ENCODE assay signal across 8 mouse cellular contexts in genomic region chr17:47687409-47688343, GRCm38 (mm10). TPM values are rescaled to one million over a fixed set of nuclear protein-coding genes. Genes with fewer than 3 reads are reported as not detected.
DNase-seq lines count a peak whose midpoint lies in the region; ATAC-seq lines count a peak whose summit lies in the region.

No protein-coding gene starts in this region.

- peak; percentile 94 for ATAC-seq in inflammation-experienced regulatory T-cells, adult 6 months
- ATAC-seq in megakaryocyte-erythroid progenitor cell, adult 5-6 weeks (replicated peaks; ENCODE audit: low FRiP score, low TSS enrichment, poor library complexity, severe bottlenecking): peak; percentile 93

- DNase-seq in adrenal gland, adult (ENCODE audit: inconsistent age in 2 of 2, low spot score in 1 of 2): peak; percentile 97 to 98
- DNase-seq in embryo, embryonic 10.5 days (ENCODE audit: low spot score): peak; percentile 99
- peak; percentile 95 for DNase-seq in gastrocnemius, postnatal 14 days
- peak; percentile 95 to 98 for DNase-seq in left cerebral cortex, postnatal 10 days (ENCODE audit: extremely low spot score in 1 of 2, low spot score in 2 of 2)
- DNase-seq in right cerebral cortex, postnatal 25 days: peak; percentile 95
- peak; percentile 90 to 95 for DNase-seq in urinary bladder, postnatal 4 days (ENCODE audit: low spot score in 2 of 2)

- intact Hi-C loops in gastrocnemius, postnatal 14 days (cut with DNase I; ENCODE audit: low total_unique reads): no loop called here
- intact Hi-C loops in left cerebral cortex, postnatal 10 days (cut with DNase I): no loop called here

RNA-seq across cellular contexts. Expression of gene Tomm6, which starts 0.5 kb away (rescaled TPM):
- 100 to 1,000 TPM; 147 to 153 TPM for total RNA-seq in gastrocnemius, postnatal 14 days (2021)
- polyA plus RNA-seq in inflammation-experienced regulatory T-cells, adult 6 months (2017; shearing (Covaris generic)): 100 to 1,000 TPM; 299 to 411 (median 338) TPM
- 100 to 1,000 TPM; 209 to 222 TPM for total RNA-seq in left cerebral cortex, postnatal 10 days (2021)
- 440 and 480 TPM in 2 replicates for total RNA-seq in megakaryocyte-erythroid progenitor cell, adult 5-6 weeks (2014; fragmentation: Nextera tagmentation)
- 66.0 and 74.2 TPM in 2 replicates for total RNA-seq in megakaryocyte-erythroid progenitor cell, adult 5-6 weeks (2017)

RNA-seq across cellular contexts. Expression of gene Frs3, which starts 1.2 kb away (rescaled TPM):
- 1 to 10 TPM; 3.0 to 3.1 TPM for total RNA-seq in gastrocnemius, postnatal 14 days (2021)
- not detected for polyA plus RNA-seq in inflammation-experienced regulatory T-cells, adult 6 months (2017; shearing (Covaris generic))
- 10 to 100 TPM; 27.4 to 29.9 TPM for total RNA-seq in left cerebral cortex, postnatal 10 days (2021)
- 0.26 and 1.7 TPM in 2 replicates for total RNA-seq in megakaryocyte-erythroid progenitor cell, adult 5-6 weeks (2014; fragmentation: Nextera tagmentation)
- total RNA-seq in megakaryocyte-erythroid progenitor cell, adult 5-6 weeks (2017): 0.53 TPM in 1 of 2 replicates, not detected in the other

RNA-seq across cellular contexts. Expression of gene Gm21981, which starts 6.6 kb away (rescaled TPM):
- total RNA-seq in gastrocnemius, postnatal 14 days (2021): under 1 TPM; 0.24 to 0.47 TPM
- polyA plus RNA-seq in inflammation-experienced regulatory T-cells, adult 6 months (2017; shearing (Covaris generic)): not detected
- total RNA-seq in left cerebral cortex, postnatal 10 days (2021): 1 to 10 TPM; 5.7 to 6.4 TPM
- 1.4 TPM in 1 of 2 replicates, not detected in the other for total RNA-seq in megakaryocyte-erythroid progenitor cell, adult 5-6 weeks (2014; fragmentation: Nextera tagmentation)
- not detected in 2 replicates for total RNA-seq in megakaryocyte-erythroid progenitor cell, adult 5-6 weeks (2017)

RNA-seq across cellular contexts. Expression of gene Prickle4, which starts 6.9 kb away (rescaled TPM):
- total RNA-seq in gastrocnemius, postnatal 14 days (2021): 1 to 10 TPM; 1.3 to 2.2 TPM
- not detected for polyA plus RNA-seq in inflammation-experienced regulatory T-cells, adult 6 months (2017; shearing (Covaris generic))
- 1 to 10 TPM; 2.3 to 4.5 TPM for total RNA-seq in left cerebral cortex, postnatal 10 days (2021)
- total RNA-seq in megakaryocyte-erythroid progenitor cell, adult 5-6 weeks (2014; fragmentation: Nextera tagmentation): not detected in 2 replicates
- total RNA-seq in megakaryocyte-erythroid progenitor cell, adult 5-6 weeks (2017): 2.3 TPM in 1 of 2 replicates, not detected in the other

RNA-seq across cellular contexts. Expression of gene Pgc, which starts 39.0 kb away (rescaled TPM):
- total RNA-seq in gastrocnemius, postnatal 14 days (2021): not detected
- polyA plus RNA-seq in inflammation-experienced regulatory T-cells, adult 6 months (2017; shearing (Covaris generic)): not detected
- not detected for total RNA-seq in left cerebral cortex, postnatal 10 days (2021)
- total RNA-seq in megakaryocyte-erythroid progenitor cell, adult 5-6 weeks (2014; fragmentation: Nextera tagmentation): not detected in 2 replicates
- not detected in 2 replicates for total RNA-seq in megakaryocyte-erythroid progenitor cell, adult 5-6 weeks (2017)

Comparison
In these comparisons a context has a peak if more than half of its experiments do, and no peak if none do; other contexts are left out.
1. Peak in every context shown above with its lines: DNase-seq and ATAC-seq.
2. RNA of gene Frs3, which starts 1.2 kb away (total RNA-seq): 27.4 to 29.9 TPM in left cerebral cortex, postnatal 10 days; 3.0 to 3.1 TPM in gastrocnemius, postnatal 14 days and 0.26 to 1.7 TPM in megakaryocyte-erythroid progenitor cell, adult 5-6 weeks; every median in the first group is over 4 times any median in the second.